Mouse (Mus musculus): ENCODE measurements around the gene Nup62cl.

DNA sequence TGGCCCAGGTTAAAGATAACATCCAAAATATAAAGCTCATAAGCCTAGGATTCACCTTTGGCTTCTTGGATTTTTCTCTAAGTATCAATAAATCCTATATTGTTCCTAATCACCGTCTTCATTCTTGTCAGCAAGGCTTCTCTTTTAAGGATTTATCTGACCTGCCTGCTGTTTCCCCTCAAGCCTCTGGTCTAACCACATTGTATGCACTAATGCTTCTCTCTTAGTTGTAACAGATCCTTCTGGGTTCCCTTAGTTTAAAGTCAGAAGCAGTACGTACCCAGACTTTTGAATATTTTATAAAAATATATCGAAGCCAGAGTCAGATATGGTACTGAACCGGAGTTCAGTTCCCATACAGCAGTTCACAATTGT is 63.8 kb downstream of the Nup62cl start:
- TF ChIP-seq POLR2A (IDR thresholded peaks at IDR 0.05; ENCODE audit: extremely low read depth, insufficient read depth, low read length) (no peak), CTCF (IDR thresholded peaks at IDR 0.05; ENCODE audit: low read depth, low read length) (no peak)

Measured in liver, adult 2 months (tissue).